Mouse (Mus musculus) liver, embryonic 12.5 days (tissue): ENCODE measurements around the gene Supt20. TPM values are rescaled to one million over a fixed set of nuclear protein-coding genes. Genes with fewer than 3 reads are reported as not detected.

ENCODE experiments used
- ATAC-seq: fragments of 200-750 bp; cut with Nextera tagmentation; 2 replicates; pipeline ENCODE4 v1.8.0; 2017; ENCODE audit warnings: moderate number of reproducible peaks, mild to moderate bottlenecking, moderate library complexity
- H3K27ac ChIP-seq: fragments of 300-500 bp; sonication (generic); 2 replicates; pipeline ENCODE4 v1.5.1; 2016; ENCODE audit warnings: mild to moderate bottlenecking
- H3K27me3 ChIP-seq: fragments of 300-500 bp; sonication (generic); replicated peaks from 2 replicates; pipeline ENCODE4 v1.6.1; 2016; ENCODE audit warnings: mild to moderate bottlenecking, moderate library complexity
- H3K36me3 ChIP-seq: fragments of 300-500 bp; sonication (generic); 2 replicates; pipeline ENCODE4 v1.6.1; 2016; ENCODE audit warnings: mild to moderate bottlenecking, moderate library complexity
- H3K4me1 ChIP-seq: fragments of 300-500 bp; sonication (generic); 2 replicates; pipeline ENCODE4 v1.6.1; 2016
- H3K4me2 ChIP-seq: fragments of 300-500 bp; sonication (generic); 2 replicates; pipeline ENCODE4 v1.6.1; 2016; ENCODE audit warnings: mild to moderate bottlenecking, moderate library complexity
- H3K4me3 ChIP-seq: fragments of 300-500 bp; sonication (generic); 2 replicates; pipeline ENCODE4 v1.5.1; 2016; ENCODE audit warnings: mild to moderate bottlenecking, moderate library complexity
- H3K9ac ChIP-seq: fragments of 300-500 bp; sonication (generic); 2 replicates; pipeline ENCODE4 v1.6.1; 2016; ENCODE audit warnings: mild to moderate bottlenecking, moderate library complexity
- H3K9me3 ChIP-seq: fragments of 300-500 bp; sonication (generic); replicated peaks from 2 replicates; pipeline ENCODE4 v1.6.1; 2016; ENCODE audit warnings: mild to moderate bottlenecking, moderate library complexity
- WGBS: fragments of 180-500 bp; shearing (Covaris S2); methylation state at CpG from one replicate; pipeline ENCODE4 v1.1.7; 2016; ENCODE audit not compliant: insufficient replicate concordance; 5-methylcytosine and 5-hydroxymethylcytosine counted together
- polyA plus RNA-seq: library from polyadenylated mRNA; unstranded; fragments of >200 nt; fragmentation: Nextera tagmentation; extraction: Ambion mirVana; gene quantifications from 2 replicates; pipeline ENCODE4 v1.2.1, GENCODE M21; 2016

The Supt20 gene
- polyA plus RNA-seq, 1 experiment from 2014 or later: 49.8 TPM

- H3K9ac ChIP-seq: no peak overlapping the region
- no peaks in the 10 kb centered on the region for H3K9me3 ChIP-seq
- no peaks in the 10 kb centered on the region for H3K4me1 ChIP-seq
- 86% methylated on average over 6 of the region's 6 CpGs for WGBS
- no peak overlapping the region for H3K4me3 ChIP-seq
- H3K36me3 ChIP-seq: peaks cover 81% of the 10 kb centered on the region
- no peak overlapping the region for H3K4me2 ChIP-seq
- no peak for ATAC-seq
- no peaks in the 10 kb centered on the region for H3K27me3 ChIP-seq
- H3K27ac ChIP-seq: no peak overlapping the region
These were observed 22.9 kb downstream of the Supt20 start for GRCm38 (mm10) chr3:54715461-54715860.

- Histone ChIP-seq H3K4me2 (no peak overlapping the region), H3K27ac (no peak overlapping the region), H3K27me3 (no peaks in the 10 kb centered on the region), H3K4me1 (no peaks in the 10 kb centered on the region), H3K4me3 (no peak overlapping the region), H3K9ac (no peak overlapping the region), H3K36me3 (peaks cover 81% of the 10 kb centered on the region), H3K9me3 (no peaks in the 10 kb centered on the region)
- no peak for ATAC-seq
- 86% methylated on average over 6 of the region's 6 CpGs for WGBS
These were observed 24.7 kb downstream of the Supt20 start for GRCm38 (mm10) chr3:54717348-54717747.

DNA sequence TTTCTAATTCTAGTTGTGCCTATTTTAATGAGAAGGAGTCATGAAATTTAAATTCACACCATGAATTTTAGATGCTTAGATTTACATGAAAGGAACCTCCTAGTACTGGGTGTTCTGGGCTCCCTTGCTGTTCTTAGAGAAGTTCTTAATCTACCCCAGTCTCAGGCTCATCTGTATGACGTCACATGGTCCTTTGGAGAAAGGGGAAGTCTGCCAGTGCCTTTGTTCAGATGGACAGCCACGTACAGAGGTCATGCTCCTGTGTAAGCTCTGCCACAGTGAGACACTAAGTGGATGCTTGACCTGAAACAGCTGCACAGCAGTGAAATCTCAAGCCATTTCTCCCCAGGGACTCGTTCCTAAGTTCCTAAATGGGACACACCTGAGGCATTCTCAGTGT, 26.3 kb downstream of the Supt20 start:
- Histone ChIP-seq H3K4me2 (no peak overlapping the region), H3K27ac (no peak overlapping the region), H3K9ac (no peak overlapping the region), H3K9me3 (no peaks in the 10 kb centered on the region), H3K4me1 (peaks cover 12% of the 10 kb centered on the region), H3K36me3 (peaks cover 89% of the 10 kb centered on the region), H3K27me3 (no peaks in the 10 kb centered on the region), H3K4me3 (no peak overlapping the region)
- no peak for ATAC-seq
- 54% methylated on average over 3 of the region's 3 CpGs for WGBS

GRCm38 (mm10) chr3:54723741-54724500, 31.3 kb downstream of the Supt20 start:
- 63% methylated on average over 10 of the region's 10 CpGs for WGBS

DNA sequence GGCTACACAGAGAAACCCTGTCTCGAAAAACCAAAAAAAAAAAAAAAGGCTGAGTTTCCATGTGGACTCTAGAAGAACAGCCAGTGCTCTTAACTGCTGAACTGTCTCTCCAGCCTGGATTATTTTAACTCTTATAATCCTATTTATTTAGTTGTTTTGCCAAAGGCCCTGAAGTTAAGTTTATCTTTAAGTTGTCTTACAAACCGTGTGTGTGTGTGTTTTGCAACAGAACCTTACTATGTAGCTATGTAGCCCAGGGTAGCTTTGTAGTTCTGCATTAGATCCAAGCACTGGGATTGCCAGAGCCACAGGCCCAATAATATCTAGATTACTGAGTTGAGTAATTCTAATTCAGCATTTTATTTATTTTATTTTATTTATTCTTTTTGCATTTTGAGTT, 32.7 kb downstream of the Supt20 start:
- Histone ChIP-seq H3K27me3 (no peaks in the 10 kb centered on the region), H3K27ac (no peak overlapping the region), H3K36me3 (peaks cover 84% of the 10 kb centered on the region), H3K4me1 (peaks cover 14% of the 10 kb centered on the region), H3K9ac (no peak overlapping the region), H3K4me2 (no peak overlapping the region), H3K9me3 (no peaks in the 10 kb centered on the region), H3K4me3 (no peak overlapping the region)
- no peak for ATAC-seq
- 69% methylated on average over 2 of the region's 2 CpGs for WGBS

More at GRCm38 (mm10) chr3:54723741-54724500, 31.3 kb downstream of the Supt20 start:
- H3K4me2 ChIP-seq: no peak overlapping the region
- H3K27ac ChIP-seq: 0 out of 2 replicates have a peak overlapping the region, but pooled peaks have one; percentile 20
- H3K27me3 ChIP-seq: no peaks in the 10 kb centered on the region
- H3K4me3 ChIP-seq: no peak overlapping the region
- no peak overlapping the region for H3K9ac ChIP-seq
- no peaks in the 10 kb centered on the region for H3K9me3 ChIP-seq
- peak; percentile 57; the same call in 1 of the 2 replicates for ATAC-seq
- peaks cover 14% of the 10 kb centered on the region for H3K4me1 ChIP-seq
- peaks cover 79% of the 10 kb centered on the region for H3K36me3 ChIP-seq

- Histone ChIP-seq H3K4me3 (no peak overlapping the region), H3K27me3 (no peaks in the 10 kb centered on the region), H3K4me1 (peaks cover 22% of the 10 kb centered on the region), H3K9me3 (no peaks in the 10 kb centered on the region), H3K27ac (no peak overlapping the region), H3K4me2 (no peak overlapping the region), H3K9ac (no peak overlapping the region), H3K36me3 (peaks cover 85% of the 10 kb centered on the region)
- WGBS: 91% methylated on average over 2 of the region's 2 CpGs
- no peak for ATAC-seq
These were observed 35.0 kb downstream of the Supt20 start for GRCm38 (mm10) chr3:54727588-54727987.

DNA sequence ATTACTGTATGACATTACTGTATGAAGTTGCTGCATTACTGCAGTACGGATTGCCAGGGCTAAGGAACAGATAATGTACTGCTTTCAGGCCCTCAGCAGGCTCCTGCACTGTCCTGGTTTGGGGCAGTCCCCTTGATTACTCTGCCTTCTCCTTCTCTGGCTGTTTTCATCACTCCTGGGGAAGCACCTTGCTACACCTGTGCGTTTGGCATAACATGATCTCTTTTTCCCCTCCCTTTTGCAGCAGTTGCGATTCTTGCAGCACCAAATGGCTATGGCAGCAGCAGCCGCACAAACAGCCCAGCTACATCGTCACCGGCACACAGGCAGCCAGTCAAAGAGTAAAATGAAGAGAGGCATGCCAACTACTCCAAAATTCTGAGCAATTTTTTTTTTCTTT, 35.5 kb downstream of the Supt20 start:
- H3K27ac ChIP-seq: no peak overlapping the region
- 91% methylated on average over 6 of the region's 6 CpGs for WGBS
- H3K9me3 ChIP-seq: no peaks in the 10 kb centered on the region
- ATAC-seq: no peak
- no peak overlapping the region for H3K9ac ChIP-seq
- peaks cover 24% of the 10 kb centered on the region for H3K4me1 ChIP-seq
- peaks cover 85% of the 10 kb centered on the region for H3K36me3 ChIP-seq
- no peak overlapping the region for H3K4me3 ChIP-seq
- H3K4me2 ChIP-seq: no peak overlapping the region
- H3K27me3 ChIP-seq: no peaks in the 10 kb centered on the region

DNA sequence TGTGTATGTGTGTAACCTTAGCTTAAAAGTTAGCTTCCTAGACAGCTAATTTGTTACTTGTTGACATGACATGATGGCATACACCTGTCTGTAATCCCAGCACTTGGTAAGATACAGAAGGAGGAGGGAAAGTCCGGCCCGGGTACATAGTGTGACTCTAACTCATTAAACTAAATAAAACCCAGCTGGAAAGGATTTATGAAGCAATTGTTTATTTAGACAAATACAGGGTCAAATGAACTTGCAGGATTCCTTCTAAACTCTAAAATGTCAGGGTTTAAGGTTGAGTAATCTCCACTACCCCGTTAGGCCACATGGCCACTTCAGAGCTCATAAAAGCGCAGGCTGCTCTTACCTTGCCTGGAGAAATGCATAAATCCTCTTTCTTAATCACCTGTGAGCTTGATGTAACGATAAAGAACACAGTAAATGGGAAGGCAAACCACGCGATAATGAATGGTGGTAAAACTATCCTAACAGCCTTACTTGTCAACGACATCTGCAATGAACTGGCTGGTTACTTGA, 39.1 kb downstream of the Supt20 start:
- no peaks in the 10 kb centered on the region for H3K27me3 ChIP-seq
- no peak overlapping the region for H3K4me2 ChIP-seq
- H3K27ac ChIP-seq: no peak overlapping the region
- H3K4me1 ChIP-seq: peaks cover 31% of the 10 kb centered on the region
- no peak overlapping the region for H3K4me3 ChIP-seq
- no peaks in the 10 kb centered on the region for H3K9me3 ChIP-seq
- no peak for ATAC-seq
- no peak overlapping the region for H3K9ac ChIP-seq
- 88% methylated on average over 8 of the region's 8 CpGs for WGBS
- peaks cover 68% of the 10 kb centered on the region for H3K36me3 ChIP-seq

DNA sequence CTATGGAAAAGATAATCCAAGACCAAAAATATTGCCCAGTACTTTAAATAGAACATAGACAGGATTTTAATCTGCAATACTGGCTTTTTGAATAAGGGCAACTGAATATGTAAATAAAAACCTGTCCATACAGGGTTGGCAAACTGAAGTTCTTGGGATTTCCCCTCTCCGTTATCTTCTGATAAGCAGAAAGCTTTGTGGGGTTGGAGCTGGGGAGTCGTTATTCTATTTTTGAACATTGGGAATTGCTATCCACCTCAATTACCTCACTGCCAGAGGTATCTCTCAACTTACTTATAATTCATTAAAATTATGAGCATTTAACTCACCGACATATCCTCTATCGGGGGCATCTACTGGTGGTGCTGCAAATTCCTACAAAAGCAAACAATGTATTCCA, 39.8 kb downstream of the Supt20 start:
- no peaks in the 10 kb centered on the region for H3K27me3 ChIP-seq
- ATAC-seq: no peak
- peaks cover 37% of the 10 kb centered on the region for H3K4me1 ChIP-seq
- H3K9me3 ChIP-seq: no peaks in the 10 kb centered on the region
- peaks cover 63% of the 10 kb centered on the region for H3K36me3 ChIP-seq
- H3K9ac ChIP-seq: no peak overlapping the region
- 0 out of 2 replicates have a peak overlapping the region, but pooled peaks have one; percentile 4 for H3K27ac ChIP-seq
- H3K4me3 ChIP-seq: no peak overlapping the region
- WGBS: 68% methylated on average over 4 of the region's 4 CpGs
- peak overlapping the region; percentile 92; the same call in 1 of the 2 replicates for H3K4me2 ChIP-seq

DNA sequence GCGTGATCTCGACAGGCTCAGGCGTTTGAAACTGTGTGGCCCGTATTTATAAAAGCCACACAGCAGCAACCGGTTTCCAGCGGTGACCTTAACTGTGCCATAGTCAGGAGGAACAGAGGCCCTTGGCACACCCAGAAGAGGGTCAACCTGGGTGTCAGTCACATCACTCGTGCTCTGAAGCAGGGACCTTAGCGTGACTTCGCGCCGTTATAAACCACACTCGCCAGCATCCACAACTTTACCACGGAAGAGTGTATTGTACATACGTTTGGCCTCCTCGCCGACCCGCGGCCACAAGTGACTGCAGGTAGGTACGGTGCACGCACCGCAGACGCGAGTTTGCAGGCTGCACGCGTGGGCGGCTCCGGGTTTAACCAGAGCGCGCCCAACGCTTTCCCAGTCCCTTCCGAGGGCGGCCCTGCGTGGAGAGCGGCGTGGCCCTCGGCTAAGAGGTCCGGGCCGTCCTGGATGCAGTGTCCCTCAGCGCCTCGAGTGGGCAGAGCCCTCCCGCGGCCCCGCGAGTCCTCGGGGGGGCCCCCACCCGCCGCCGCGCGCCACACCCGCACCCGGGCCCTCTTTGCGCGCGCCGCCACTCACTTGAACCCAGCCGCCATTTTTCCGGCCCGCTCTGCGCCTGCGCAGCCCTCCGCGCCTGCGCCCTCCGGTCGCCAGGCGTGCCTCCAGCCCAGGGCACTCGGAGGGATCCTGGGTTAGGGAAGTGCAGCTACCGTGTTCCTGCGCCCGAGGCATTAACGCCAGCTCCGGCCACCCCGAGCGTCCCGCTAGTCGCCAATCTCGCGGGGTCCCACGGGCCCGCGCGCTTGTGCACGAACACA, 42.0 kb downstream of the Supt20 start:
- ATAC-seq: peak; percentile 92
- WGBS: under 1% methylated on average over 80 of the region's 84 CpGs

GRCm38 (mm10) chr3:54735247-54736046, 42.8 kb downstream of the Supt20 start, which contains the start of the genes Exosc8 and Alg5:
Gene Exosc8, minus strand, starts transcription at chr3:54735393.
Gene Alg5, plus strand, starts transcription at chr3:54735539.
- Histone ChIP-seq H3K4me3 (peak within 1 kb of the TSS; percentile 92), H3K9ac (peak within 1 kb of the TSS; percentile 88), H3K27ac (peak within 1 kb of the TSS; percentile 99), H3K36me3 (peaks cover 58% of the 10 kb centered on the region), H3K27me3 (no peaks in the 10 kb centered on the region), H3K4me2 (peak within 1 kb of the TSS; percentile 92), H3K9me3 (no peaks in the 10 kb centered on the region), H3K4me1 (peaks cover 37% of the 10 kb centered on the region)
- under 1% methylated on average over 56 of the region's 65 CpGs for WGBS
- ATAC-seq: peak; percentile 86

More for the DNA sequence above, 42.0 kb downstream of the Supt20 start:
- peaks cover 58% of the 10 kb centered on the region for H3K36me3 ChIP-seq
- no peaks in the 10 kb centered on the region for H3K9me3 ChIP-seq
- H3K27me3 ChIP-seq: no peaks in the 10 kb centered on the region
- H3K4me1 ChIP-seq: peaks cover 37% of the 10 kb centered on the region
- H3K4me3 ChIP-seq: peak overlapping the region; percentile 92
- peak overlapping the region; percentile 88 for H3K9ac ChIP-seq
- H3K4me2 ChIP-seq: peak overlapping the region; percentile 92
- H3K27ac ChIP-seq: peak overlapping the region; percentile 99
